Mouse (Mus musculus): Measurements from ENCODE around the gene Rras2.

The Rras2 gene

DNA sequence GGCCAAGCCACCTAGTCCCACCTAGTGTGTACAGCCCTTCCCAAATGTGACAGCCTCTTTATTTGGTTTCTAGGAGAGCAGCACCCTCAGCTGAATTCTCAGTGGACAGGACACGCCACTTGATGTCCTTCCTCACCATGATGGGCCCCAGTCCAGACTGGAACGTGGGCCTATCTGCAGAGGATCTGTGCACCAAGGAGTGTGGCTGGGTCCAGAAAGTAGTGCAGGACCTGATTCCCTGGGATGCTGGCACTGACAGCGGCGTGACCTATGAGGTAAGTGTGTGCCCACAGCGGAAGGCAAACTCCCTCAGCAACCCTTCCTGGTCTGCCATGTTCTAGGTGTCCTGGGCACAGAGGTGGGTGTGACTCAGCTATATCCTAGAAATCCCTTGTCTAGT lies 88.8 kb downstream of the Rras2 start:
- no peak for DNase-seq (ENCODE audit: low spot score)

DNA sequence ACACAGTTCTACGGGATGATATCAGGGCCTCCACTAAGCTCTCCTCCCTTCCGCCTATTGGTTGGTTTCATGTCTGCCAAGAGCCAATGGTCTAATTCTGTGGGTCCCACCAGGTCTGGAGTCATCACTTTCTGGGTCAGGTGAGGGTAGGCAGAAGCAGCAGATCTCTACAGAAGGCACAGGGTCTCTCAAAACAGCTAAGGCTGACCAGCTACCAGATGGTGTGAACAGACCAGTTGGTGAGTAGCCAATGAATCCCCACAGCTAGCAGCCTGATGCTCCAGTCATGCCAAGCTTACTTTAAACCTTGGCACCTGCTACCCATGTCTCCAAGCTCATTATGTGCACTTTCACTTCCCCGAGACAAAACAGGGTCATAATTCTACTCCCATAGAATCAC lies 90.2 kb downstream of the Rras2 start:
- DNase-seq (ENCODE audit: low spot score), result no peak

DNA sequence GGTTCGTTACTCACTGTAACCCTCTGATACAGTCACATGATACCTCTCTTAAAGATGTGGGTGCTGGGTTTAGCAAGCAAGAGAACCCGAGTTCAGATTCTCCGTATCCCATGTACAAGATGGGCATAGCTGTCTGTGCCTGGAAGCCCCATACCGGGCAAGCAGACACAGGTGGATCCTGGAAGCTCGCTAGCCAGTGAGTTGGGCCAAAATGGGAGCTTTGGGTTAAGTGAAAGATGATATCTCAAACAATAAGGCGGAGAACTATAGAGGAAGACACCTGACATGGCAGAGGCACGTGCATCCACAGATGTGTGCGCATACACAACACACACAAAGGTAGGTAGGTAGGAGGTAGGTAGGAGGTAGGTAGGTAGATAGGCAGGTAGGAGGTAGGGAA lies 90.7 kb downstream of the Rras2 start:
- no peak for DNase-seq (ENCODE audit: low spot score)

DNA sequence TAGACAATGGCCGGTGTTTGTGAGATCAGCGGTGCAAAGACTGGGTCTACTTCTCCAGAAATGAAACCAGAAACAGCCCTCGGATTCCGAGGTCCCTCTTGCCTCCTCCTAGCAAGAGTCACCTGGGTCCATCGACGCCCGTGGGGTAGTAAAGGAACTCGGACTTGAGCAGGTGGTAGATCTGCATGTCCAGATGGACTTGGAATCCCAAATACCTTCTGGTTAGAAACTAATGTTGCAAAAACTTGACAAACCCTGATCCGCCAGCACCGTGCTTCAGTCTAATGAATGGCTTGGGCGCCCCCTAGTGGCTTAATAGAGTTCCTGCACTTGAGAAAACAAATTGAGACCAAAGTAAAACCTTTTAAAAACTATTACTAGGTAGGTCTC lies 96.9 kb downstream of the Rras2 start:
- DNase-seq (ENCODE audit: low spot score), result peak; percentile 38

DNA sequence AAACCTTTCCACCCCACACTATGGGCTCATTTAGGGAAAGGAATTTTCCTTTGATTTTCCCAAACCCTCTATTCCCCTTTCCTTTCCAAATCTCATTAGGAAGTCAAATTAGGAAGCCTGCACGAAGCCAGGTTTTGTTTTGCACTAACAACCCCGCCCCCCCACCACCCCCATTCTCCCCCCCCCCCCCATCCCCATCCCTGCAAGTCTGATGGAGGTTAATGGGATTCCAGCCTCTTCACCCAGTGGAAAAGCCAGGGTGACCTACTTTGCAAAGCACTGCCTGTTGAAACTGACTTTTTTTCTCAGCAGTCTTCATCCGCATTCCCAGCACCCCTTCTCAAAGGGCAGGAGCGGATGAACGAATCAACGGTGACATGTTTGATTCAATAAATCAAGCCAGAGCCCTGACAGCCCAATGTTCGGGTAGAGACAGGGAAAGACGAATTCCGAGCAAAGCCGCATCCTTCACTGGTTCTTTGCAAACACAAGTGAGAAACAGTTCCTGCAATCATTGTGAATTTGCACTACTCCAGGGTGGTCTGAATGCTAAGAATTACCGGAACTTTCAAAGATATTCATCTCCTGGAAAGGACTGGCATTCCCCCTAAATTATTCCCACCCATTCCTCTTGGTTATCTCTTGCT lies 97.4 kb downstream of the Rras2 start:
- DNase-seq (ENCODE audit: low spot score), result no peak

DNA sequence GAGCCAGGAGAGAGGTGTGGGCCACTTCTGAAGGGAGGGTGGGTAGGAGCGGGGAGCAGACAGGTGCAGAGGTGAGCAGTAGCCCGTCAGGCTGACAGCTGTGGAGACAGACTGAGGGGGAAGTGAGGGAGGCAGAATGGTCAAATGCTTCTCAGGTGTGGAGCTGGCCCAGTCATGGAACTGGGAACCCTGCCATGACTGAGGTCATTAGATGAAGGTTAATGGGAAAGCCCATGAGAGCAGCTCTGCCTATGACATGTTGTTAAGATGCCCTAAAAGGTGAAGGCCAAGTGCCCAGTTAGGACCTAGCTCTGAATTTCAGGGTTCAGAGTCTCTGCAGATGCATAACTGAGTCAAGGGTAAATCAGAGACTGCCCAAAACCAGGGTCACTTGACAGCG lies 98.7 kb downstream of the Rras2 start:
- no peak for DNase-seq (ENCODE audit: low spot score)

DNA sequence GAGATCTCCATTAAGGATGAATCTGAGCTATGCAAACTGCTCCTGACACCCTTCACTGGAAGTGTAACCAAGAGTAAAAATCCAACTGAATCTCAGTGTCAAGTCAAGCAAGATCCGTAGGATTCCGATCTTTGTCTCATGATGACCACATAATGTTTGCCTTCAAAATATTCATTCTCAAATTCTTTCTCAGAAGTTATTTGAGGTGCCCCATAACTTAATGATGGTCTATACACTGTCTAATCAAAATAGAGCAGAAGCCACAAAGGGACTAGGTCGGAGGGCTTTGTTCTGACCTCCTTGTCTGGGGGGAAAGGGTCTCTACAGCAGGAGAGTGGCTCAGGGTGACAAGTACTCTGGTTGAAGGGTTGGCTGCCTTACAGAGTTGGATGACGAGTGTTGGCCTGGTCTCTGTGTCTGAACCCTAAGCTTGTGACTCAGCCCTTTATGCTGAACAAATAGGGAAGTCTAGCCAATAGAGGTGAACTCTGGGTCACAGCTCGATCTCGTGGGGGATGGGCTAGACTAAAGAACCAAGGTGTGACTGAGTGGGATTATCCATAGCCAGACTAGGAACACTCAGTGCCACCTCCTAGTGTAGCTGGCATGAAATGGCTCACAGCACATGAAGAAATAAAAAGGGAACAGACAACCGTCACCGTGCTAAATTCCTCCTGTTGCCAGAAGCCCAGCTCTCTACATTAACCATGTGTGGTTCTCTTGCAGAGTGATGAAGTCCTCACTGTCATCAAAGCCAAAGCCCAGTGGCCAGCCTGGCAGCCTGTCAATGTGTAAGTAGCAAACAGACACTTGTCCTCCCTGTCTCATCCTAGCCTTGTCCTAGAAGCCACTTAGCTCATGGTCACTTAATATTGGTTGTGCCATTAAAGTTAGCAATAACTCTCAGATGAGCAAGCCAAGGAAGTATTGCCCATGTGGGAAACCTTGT lies 101.3 kb downstream of the Rras2 start:
- no peak for DNase-seq (ENCODE audit: low spot score)

DNA sequence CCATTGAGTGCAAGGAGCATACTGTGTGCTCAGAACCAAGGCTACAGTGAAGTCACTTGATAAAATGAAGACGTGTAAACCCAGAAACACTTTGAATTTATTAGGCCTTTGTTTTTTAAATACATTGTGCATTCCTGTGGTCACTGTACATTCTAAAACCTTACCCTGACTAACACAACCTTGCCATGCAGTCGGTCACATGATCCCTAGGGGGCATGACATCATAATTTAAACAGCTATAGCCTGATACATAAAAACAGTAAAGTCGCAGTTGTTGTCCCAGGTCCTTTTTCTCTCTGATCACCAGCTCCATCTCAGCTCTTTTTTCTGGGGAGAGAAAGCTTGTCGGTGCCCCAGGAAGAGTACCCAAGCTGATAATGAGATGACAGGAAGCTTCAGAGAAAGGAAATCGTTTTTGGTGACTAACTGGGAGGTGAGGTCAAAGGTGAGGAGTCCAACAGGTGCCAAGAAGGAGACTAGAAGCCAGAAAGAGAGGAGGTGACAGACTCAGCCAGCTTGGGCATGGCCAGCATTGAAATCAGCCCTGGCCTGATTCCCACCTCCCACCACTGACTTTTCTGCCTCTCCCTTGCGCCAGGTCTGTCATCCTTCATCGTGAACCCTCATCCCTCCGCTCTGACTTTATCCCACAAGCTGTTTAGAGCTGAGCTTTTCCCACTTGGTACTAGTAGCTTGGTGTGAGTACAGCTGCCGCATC lies 105.7 kb downstream of the Rras2 start:
- DNase-seq (ENCODE audit: low spot score), result no peak

DNA sequence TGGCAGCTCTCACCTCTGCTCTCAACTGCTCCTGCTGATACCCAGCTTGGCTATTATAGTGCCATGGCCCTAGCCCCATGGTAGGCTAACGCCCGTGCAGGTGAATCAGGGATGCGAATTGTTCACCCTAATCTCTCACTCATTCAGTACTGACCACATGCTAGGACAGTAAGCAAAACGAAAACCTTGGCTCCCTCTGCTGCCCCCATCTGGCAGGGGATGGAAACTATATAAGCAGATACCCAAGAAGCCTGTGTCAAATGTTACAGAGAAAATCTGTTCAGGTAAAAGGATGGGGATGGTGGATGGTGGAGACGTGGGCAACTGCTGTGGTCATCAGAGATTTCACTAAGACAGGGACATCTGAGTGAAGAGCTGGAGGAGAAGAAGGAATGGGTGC lies 110.0 kb downstream of the Rras2 start:
- no peak for DNase-seq (ENCODE audit: low spot score)

DNA sequence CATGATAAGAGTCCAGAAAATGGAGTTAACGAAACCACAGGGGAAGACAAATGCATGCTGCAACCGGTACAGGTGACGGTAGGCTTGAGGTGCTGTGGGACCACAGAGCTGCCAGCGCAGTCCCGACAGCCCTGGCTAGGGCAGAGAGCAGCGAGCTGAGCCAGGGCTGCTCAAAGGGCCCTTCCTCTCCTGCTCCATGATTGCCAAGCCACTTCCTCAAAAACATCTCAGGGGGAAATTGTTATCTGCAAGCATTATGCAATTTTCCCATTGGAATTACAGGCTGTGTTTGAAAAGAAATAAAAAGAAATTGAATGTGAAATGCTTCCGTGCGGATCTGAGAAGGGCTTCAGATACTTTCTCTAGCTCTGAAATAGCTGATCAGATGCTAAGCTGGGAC lies 111.1 kb downstream of the Rras2 start:
- DNase-seq (ENCODE audit: low spot score), result no peak

DNA sequence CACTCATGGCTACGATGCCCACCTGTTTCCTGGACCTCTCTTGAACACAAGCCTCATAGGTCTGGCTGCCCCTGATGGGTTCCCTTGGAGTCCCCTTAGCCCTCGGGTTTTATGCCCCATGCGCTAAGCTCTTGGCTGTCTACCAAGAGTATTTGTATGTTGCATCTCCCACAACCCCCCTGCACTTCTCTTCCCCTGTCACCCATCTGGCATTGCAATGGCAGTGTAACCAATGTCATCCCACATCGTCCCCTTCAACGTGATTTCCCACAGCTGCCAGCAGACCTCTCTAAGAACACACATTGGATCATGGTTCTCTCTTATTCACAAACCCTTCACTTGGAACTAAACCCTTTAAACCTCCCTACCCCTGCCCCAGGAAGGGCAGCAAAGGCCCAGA lies 112.1 kb downstream of the Rras2 start:
- no peak for DNase-seq (ENCODE audit: low spot score)

DNA sequence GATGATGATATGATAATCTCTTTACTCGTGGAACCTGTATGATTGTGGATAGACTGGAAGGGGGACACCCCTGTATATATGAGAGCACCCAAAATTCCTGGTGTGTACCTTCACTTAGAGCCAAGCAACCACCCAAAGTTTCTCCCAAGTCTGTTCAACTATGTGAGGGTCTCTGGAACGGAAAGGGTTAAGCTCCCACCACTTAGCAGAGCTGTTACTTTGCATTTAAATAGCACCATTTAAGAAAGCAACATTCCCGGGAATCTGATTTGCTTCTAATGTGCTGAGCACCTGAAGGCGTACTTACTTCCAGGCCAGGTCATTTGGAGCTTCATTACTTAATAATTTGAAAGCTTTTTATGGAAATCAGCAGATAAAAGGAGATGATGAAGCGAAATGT lies 113.4 kb downstream of the Rras2 start:
- DNase-seq (ENCODE audit: low spot score), result no peak

DNA sequence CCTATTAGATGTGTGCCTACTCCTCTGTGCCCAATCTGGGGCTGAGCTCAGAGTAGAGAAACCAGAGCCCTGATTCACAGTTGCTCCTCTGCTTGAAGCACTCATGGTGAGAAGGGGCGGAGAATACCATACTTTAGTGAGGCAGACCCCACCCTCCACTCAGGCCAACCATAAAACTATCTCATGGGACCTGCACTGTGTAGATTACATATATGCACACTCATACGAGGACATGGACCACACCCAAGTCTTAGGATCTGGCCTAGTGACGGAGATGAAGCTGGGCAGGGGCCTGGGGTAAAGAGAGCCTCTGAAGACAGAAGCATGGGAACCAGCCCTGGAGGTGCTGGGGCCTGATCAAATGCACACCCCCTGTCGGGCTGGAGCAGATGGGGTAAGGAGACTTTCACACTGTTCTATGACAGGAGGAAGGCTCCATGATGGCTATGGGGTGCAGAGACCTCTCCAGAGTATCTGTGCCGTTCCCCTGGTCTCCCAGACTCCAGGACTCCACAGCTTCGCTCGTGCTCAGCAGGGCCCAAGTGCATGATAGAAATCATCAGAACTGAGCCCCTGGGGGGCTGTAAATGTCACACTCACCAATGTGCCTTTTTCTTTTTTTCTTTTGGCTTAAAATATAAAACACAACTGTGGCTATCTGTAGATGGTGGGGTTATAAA lies 119.8 kb downstream of the Rras2 start:
- no peak for DNase-seq (ENCODE audit: low spot score)

Data from spleen, adult 12 weeks (tissue).